Mouse (Mus musculus) neural tube, embryonic 11.5 days (tissue): Measurements from ENCODE around the gene Trmt1. TPM values are rescaled to one million over a fixed set of nuclear protein-coding genes. Genes with fewer than 3 reads are reported as not detected.

ENCODE experiments used
- ATAC-seq: fragments of 200-750 bp; cut with Nextera tagmentation; 2 replicates; pipeline ENCODE4 v1.8.0; 2017; ENCODE audit warnings: moderate number of reproducible peaks, mild to moderate bottlenecking, moderate TSS enrichment, moderate library complexity; ENCODE audit not compliant: insufficient read depth, low FRiP score, low TSS enrichment
- DNase-seq: peaks from one replicate; pipeline ENCODE4 v3.0.0-alpha.2; 2015; ENCODE audit warnings: low spot score
- H3K27ac ChIP-seq: fragments of 300-500 bp; sonication (generic); 2 replicates; pipeline ENCODE4 v1.5.1; 2014; ENCODE audit warnings: low read depth, mild to moderate bottlenecking, low read length
- H3K27me3 ChIP-seq: fragments of 300-500 bp; sonication (generic); 2 replicates; pipeline ENCODE4 v1.6.1; 2014; ENCODE audit warnings: mild to moderate bottlenecking, low read length, mixed read lengths; ENCODE audit not compliant: control insufficient read depth, insufficient read depth
- H3K36me3 ChIP-seq: fragments of 300-500 bp; sonication (generic); 2 replicates; pipeline ENCODE4 v1.6.1; 2014; ENCODE audit warnings: mild to moderate bottlenecking, low read length, moderate library complexity, mixed read lengths; ENCODE audit not compliant: control insufficient read depth, insufficient read depth
- H3K4me1 ChIP-seq: fragments of 300-500 bp; sonication (generic); 2 replicates; pipeline ENCODE4 v1.6.1; 2014; ENCODE audit warnings: low read length, mixed read lengths; ENCODE audit not compliant: control insufficient read depth, insufficient read depth
- H3K4me2 ChIP-seq: fragments of 300-500 bp; sonication (generic); 2 replicates; pipeline ENCODE4 v1.6.1; 2014; ENCODE audit warnings: low read depth, mild to moderate bottlenecking, moderate library complexity
- H3K4me3 ChIP-seq: fragments of 300-500 bp; sonication (generic); 2 replicates; pipeline ENCODE4 v1.5.1; 2014; ENCODE audit warnings: low read depth, low read length
- H3K9ac ChIP-seq: fragments of 300-500 bp; sonication (generic); 2 replicates; pipeline ENCODE4 v1.6.1; 2014; ENCODE audit warnings: mild to moderate bottlenecking, low read length
- H3K9me3 ChIP-seq: fragments of 300-500 bp; sonication (generic); 2 replicates; pipeline ENCODE4 v1.6.1; 2016; ENCODE audit warnings: low read length; ENCODE audit not compliant: control insufficient read depth
- WGBS: fragments of 180-500 bp; shearing (Covaris S2); extraction: QIAGEN DNeasy Blood & Tissue Kit; methylation state at CpG from one replicate; pipeline ENCODE4 v1.1.7; 2014; 5-methylcytosine and 5-hydroxymethylcytosine counted together
- polyA plus RNA-seq: library from polyadenylated mRNA; unstranded; fragments of >200 nt; fragmentation: Nextera tagmentation; extraction: Ambion mirVana; gene quantifications from 2 replicates; pipeline ENCODE4 v1.2.1, GENCODE M21; 2014

Gene Trmt1
- polyA plus RNA-seq, 1 experiment from 2014 or later: 60.6 TPM

- 17% methylated on average over 13 of the region's 13 CpGs for WGBS
- no peak for DNase-seq
- peaks cover 45% of the 10 kb centered on the region for H3K4me1 ChIP-seq
- peaks cover 97% of the 10 kb centered on the region for H3K27me3 ChIP-seq
- H3K9me3 ChIP-seq: no peaks in the 10 kb centered on the region
- H3K4me2 ChIP-seq: no peak overlapping the region
- no peaks in the 10 kb centered on the region for H3K36me3 ChIP-seq
- no peak overlapping the region for H3K4me3 ChIP-seq
- no peak for ATAC-seq
- no peak overlapping the region for H3K9ac ChIP-seq
- H3K27ac ChIP-seq: no peak overlapping the region
Measured at GRCm38 (mm10) chr8:84740895-84741843, 55.1 kb downstream of the Trmt1 start.

GRCm38 (mm10) chr8:84742171-84743053 lies 56.3 kb downstream of the Trmt1 start:
- WGBS: 2% methylated on average over 32 of the region's 32 CpGs
- Histone ChIP-seq H3K4me3 (no peak overlapping the region), H3K4me1 (peaks cover 45% of the 10 kb centered on the region)

GRCm38 (mm10) chr8:84743054-84743415 lies 56.9 kb downstream of the Trmt1 start:
- H3K27me3 ChIP-seq: peaks cover 97% of the 10 kb centered on the region
- DNase-seq (no peak), ATAC-seq (0 out of 2 replicates have a peak, but pooled peaks have one; percentile 10)
- WGBS: 2% methylated on average over 10 of the region's 10 CpGs
- H3K4me3 ChIP-seq: no peak overlapping the region
- H3K36me3 ChIP-seq: no peaks in the 10 kb centered on the region
- no peaks in the 10 kb centered on the region for H3K9me3 ChIP-seq
- H3K4me1 ChIP-seq: peaks cover 39% of the 10 kb centered on the region
- H3K9ac ChIP-seq: no peak overlapping the region; the same call in 1 of the 2 replicates
- peak overlapping the region; percentile 31; the same call in 1 of the 2 replicates for H3K27ac ChIP-seq
- H3K4me2 ChIP-seq: peak overlapping the region; percentile 25

More at GRCm38 (mm10) chr8:84742171-84743053, 56.3 kb downstream of the Trmt1 start:
- DNase-seq (peak; percentile 75), ATAC-seq (no peak)
- H3K9me3 ChIP-seq: no peaks in the 10 kb centered on the region
- no peaks in the 10 kb centered on the region for H3K36me3 ChIP-seq
- peaks cover 98% of the 10 kb centered on the region for H3K27me3 ChIP-seq
- peak overlapping the region; percentile 25 for H3K4me2 ChIP-seq
- H3K27ac ChIP-seq: peak overlapping the region; percentile 31; the same call in 1 of the 2 replicates
- H3K9ac ChIP-seq: peak overlapping the region; percentile 1; the same call in 1 of the 2 replicates

- peak; percentile 87 for DNase-seq
- Histone ChIP-seq H3K4me3 (no peak overlapping the region), H3K9ac (peak overlapping the region; percentile 22; the same call in 1 of the 2 replicates), H3K36me3 (no peaks in the 10 kb centered on the region), H3K9me3 (no peaks in the 10 kb centered on the region), H3K4me1 (peaks cover 34% of the 10 kb centered on the region), H3K4me2 (peak overlapping the region; percentile 29), H3K27ac (peak overlapping the region; percentile 1; the same call in 1 of the 2 replicates), H3K27me3 (peaks cover 97% of the 10 kb centered on the region)
- peak; percentile 78 for ATAC-seq
- 8% methylated on average over 15 of the region's 17 CpGs for WGBS
Measured at GRCm38 (mm10) chr8:84743517-84744420, 57.7 kb downstream of the Trmt1 start.

GRCm38 (mm10) chr8:84745032-84745925 lies 59.2 kb downstream of the Trmt1 start:
- Histone ChIP-seq H3K36me3 (no peaks in the 10 kb centered on the region), H3K4me3 (no peak overlapping the region), H3K27ac (peak overlapping the region; percentile 35; the same call in 1 of the 2 replicates), H3K4me2 (no peak overlapping the region), H3K27me3 (peaks cover 97% of the 10 kb centered on the region), H3K9ac (peak overlapping the region; percentile 29; the same call in 1 of the 2 replicates), H3K9me3 (no peaks in the 10 kb centered on the region), H3K4me1 (peaks cover 34% of the 10 kb centered on the region)
- no peak for ATAC-seq
- WGBS: under 1% methylated on average over 17 of the region's 17 CpGs
- peak; percentile 69 for DNase-seq

Other genes with a start within 250 kb of the Trmt1 start
- 71.6 and 79.4 TPM in 2 replicates for gene Ier2, start 23.5 kb upstream of the Trmt1 start, polyA plus RNA-seq
- 26.2 and 27.0 TPM in 2 replicates for gene Nacc1, start 1.6 kb downstream of the Trmt1 start, polyA plus RNA-seq
- gene Lyl1, start 15.2 kb downstream of the Trmt1 start, polyA plus RNA-seq: 4.6 and 5.3 TPM in 2 replicates
- 0.84 and 1.8 TPM in 2 replicates for gene G430095P16Rik, start 36.7 kb downstream of the Trmt1 start, polyA plus RNA-seq
- 3.1 and 3.7 TPM in 2 replicates for gene Nfix, start 114.0 kb downstream of the Trmt1 start, polyA plus RNA-seq
- gene Dand5, start 136.5 kb downstream of the Trmt1 start, polyA plus RNA-seq: 4.7 and 7.3 TPM in 2 replicates
- gene Gadd45gip1, start 145.2 kb downstream of the Trmt1 start, polyA plus RNA-seq: 38.6 and 38.7 TPM in 2 replicates
- gene Rad23a, start 154.4 kb downstream of the Trmt1 start, polyA plus RNA-seq: 101 TPM in 2 replicates
- 870 and 925 TPM in 2 replicates for gene Calr, start 160.6 kb downstream of the Trmt1 start, polyA plus RNA-seq
- gene Farsa, start 170.7 kb downstream of the Trmt1 start, polyA plus RNA-seq: 95.7 and 104 TPM in 2 replicates
- 50.5 and 56.9 TPM in 2 replicates for gene Syce2, start 185.8 kb downstream of the Trmt1 start, polyA plus RNA-seq
- 31.5 and 33.7 TPM in 2 replicates for gene Gcdh, start 207.6 kb downstream of the Trmt1 start, polyA plus RNA-seq
- gene Klf1, start 215.6 kb downstream of the Trmt1 start, polyA plus RNA-seq: 11.8 and 12.9 TPM in 2 replicates
- 4.0 and 4.9 TPM in 2 replicates for gene Dnase2a, start 222.3 kb downstream of the Trmt1 start, polyA plus RNA-seq